Mouse (Mus musculus) lung, adult 18-20 months (tissue): ENCODE measurements around the gene Esyt1.
A peak's percentile ranks its signal among the peaks of the same experiment; 100 is the strongest.
"Not testable (repeated sequence)": the region's sequence is repeated elsewhere in the genome, so short reads cannot be mapped to it uniquely, and the experiment has no call there.

Experiments used
- DNase-seq, 2 experiments: peaks; one replicate each; pipeline ENCODE4 v3.0.0; 2022; ENCODE audit warnings: mixed read lengths in 2 of 2

The Esyt1 gene

GRCm38 (mm10) chr10:128525671-128526308 lies at the start of gene Esyt1:
Esyt1 (minus strand) TSS chr10:128525871.
- DNase-seq: peak; percentile 99

DNA sequence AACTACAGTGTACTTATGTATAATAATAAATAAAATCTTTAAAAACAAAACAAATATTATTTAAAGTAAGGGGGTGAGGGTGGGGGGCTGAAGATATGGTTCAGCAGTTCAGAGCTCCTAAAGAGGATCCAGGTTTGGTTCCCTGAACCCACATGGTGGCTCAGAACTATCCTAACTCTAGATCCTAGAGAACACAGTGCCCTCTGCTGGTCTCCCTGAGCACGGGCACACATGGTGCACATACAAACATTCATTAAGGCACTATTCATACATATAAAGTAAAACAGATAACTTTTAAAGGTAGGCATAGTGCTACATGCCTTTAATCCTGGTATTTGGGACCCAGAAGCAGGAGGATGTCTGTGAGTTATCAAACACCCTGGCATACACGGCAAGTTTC lies 49.4 kb upstream of the Esyt1 start:
- DNase-seq: no peak

DNA sequence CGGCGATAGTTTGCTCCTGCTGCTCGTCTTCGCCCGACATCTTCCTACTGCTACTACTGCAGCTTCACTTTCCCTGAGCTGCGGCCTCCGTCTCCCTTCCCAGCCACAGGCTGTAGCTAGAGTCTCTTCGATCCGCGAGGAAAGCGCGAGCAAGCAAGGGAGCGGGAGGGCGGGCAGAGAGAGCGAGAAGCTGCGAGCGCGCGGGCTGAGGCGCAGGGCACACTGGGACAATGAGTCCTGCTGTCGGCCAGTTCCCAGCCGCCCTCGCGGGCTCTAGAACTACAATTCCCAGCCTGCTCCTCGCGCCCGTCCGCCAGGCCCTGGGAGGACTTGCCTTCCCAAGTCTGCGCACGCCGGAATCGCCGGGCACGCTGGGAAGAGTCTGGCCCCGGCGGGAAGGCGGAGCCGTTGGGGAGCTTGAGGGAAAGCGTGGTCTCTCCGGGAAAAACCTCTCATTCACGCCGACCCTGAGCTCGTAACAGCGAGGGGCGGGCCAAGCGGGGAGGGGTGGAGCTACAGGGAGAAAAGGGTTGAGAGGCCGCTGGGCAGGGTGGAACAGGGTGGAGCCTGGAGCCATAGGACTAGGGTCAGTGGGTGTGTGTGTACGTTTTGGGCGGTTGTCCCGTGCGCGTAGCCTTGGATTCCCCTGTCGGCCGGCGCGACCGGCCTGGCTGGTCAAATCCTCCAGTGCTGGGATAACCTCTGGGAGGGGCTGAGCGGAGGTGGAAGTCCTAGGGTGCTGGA lies 40.3 kb upstream of the Esyt1 start, which contains the start of gene Pa2g4:
Pa2g4 (minus strand) TSS at position 200 of the 744 bp plus-strand sequence.
- DNase-seq: peak; percentile 99 to 100

GRCm38 (mm10) chr10:128565206-128565787 lies 39.6 kb upstream of the Esyt1 start:
- DNase-seq: peak in 1 of 2 experiments; percentile 46

DNA sequence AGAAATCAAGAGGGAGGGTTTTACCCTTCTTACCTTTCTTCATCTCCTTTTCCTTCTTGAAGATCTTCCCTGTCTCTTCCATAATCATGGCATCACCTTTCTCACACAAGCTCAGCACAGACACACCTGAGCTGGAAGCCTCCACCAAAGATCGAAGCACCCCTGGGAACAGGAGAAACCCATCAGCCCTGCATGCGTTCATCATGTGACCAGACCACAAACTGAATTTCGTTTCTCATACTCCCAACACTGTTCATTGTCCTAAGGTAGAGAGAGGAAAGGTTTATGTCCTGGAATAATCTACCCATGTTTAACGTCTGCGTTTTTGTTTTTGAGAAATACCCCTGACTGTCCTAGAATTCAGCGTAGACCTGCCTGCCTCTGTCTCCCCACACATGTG lies 37.9 kb upstream of the Esyt1 start:
- DNase-seq: no peak

GRCm38 (mm10) chr10:128556963-128557362 lies 31.3 kb upstream of the Esyt1 start:
- no peak for DNase-seq

GRCm38 (mm10) chr10:128556286-128556685 lies 30.6 kb upstream of the Esyt1 start:
- no peak for DNase-seq

- DNase-seq: not testable (repeated sequence)
Measured at GRCm38 (mm10) chr10:128555567-128555966, 29.9 kb upstream of the Esyt1 start.

DNA sequence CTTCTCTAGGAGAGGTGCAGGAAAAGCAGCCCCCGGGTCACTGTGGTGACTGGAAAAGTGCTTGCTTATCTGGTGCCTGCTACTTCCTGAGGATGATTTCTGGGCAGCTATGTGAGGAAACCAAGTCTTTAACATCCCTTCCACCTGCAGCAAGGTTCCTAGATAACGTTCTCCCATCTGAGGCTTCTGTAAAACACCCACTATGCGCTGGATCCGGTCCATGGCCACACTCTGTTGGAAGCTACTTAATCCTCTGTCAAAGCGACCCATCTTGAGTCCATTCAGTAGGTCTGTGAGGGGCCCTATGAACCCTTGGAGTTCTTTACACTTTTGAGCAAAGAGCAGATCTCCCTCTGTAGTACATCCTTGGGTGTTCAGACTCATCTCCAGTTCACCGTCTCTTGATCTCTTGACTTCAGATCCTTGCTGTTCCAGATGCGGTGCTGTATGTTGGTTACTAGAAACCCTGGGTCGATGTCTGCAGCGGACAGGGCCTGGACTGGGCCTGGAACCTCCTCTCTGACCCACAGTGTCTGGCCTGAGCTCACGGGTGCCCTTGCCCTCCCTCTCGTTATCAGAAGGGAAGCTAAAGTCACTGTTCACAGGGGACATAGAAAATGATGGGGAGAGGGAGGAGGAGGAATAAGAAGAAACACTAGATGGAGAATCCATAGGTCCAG lies 24.6 kb upstream of the Esyt1 start:
- DNase-seq: not testable (repeated sequence)

- peak in 1 of 2 experiments; percentile 34 for DNase-seq
Measured at GRCm38 (mm10) chr10:128549682-128550057, 24.0 kb upstream of the Esyt1 start.

- peak; percentile 95 to 97 for DNase-seq
Measured at GRCm38 (mm10) chr10:128548947-128549681, 23.4 kb upstream of the Esyt1 start, which contains the start of gene Rpl41. Rpl41 (minus strand) TSS chr10:128549305.

DNA sequence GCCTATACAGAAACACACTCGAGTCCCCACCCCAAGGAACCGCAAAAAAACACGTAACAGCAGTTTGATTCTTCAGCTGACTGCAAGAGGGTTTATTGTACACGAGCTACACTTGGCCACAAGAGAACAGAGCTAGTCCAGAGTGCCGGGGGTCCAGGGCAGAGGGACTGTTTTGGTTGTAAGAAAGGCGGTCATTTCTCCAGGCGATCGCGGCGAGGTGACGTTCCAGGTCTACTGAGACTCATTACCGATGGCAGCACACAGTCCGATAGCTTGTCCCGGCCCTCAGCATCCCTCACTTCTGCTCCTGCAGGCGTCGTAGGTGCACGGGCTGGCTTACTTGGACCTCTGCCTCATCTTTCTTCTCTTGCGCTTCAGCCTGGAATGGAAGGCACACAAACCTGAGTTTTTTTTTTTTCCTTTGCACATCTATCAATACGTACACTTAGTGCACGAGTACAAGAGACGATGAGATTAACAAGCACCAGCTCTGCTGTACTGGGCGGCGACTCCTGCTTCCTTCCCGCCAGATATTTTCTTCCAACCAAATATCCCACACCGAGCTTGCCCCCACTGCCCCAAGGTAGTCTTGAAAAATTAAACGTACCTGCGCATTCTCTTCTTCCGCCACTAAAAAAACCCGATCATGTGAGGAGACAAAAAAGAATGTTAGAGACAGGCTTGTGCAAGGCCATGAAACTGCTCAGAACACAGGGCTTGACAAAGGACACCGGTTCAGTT lies 22.6 kb upstream of the Esyt1 start:
- peak in 1 of 2 experiments; percentile 18 for DNase-seq

DNA sequence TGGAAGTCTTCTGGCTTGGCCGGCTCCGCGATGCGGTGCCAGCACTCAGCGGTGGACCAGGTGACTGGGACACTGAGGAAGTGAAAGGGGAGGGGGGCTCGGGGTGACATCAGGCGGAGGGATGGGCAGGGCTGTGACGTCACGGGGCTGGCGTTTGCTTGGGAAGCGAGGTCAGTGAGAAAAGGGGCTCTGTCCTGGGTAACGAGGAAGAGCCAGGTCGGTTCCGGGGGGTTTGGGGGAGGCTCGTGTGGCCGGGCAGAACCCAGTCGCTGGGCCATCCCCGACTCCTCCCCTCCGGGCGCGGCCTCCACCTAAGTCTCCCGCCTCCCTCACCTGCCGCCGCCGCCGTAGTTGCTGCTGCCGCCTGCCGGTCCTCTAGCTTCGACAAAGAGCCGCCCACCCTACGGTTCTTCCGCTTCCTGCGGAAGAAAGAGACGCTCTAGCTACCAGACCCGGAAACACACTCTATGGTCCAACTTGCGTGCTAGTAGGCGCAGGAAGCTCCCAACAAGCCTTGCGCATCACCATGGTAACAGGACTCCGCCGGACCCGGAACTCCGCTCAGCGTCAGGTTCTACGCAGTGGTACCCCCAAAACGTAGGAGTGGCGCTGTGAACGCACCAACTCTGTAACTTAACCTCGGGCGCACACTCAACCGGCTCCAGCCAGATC lies 21.8 kb upstream of the Esyt1 start, which contains the start of gene Zc3h10:
Zc3h10 (minus strand) TSS at position 414 of the 672 bp plus-strand sequence.
- peak; percentile 97 to 98 for DNase-seq

GRCm38 (mm10) chr10:128546787-128547186 lies 21.1 kb upstream of the Esyt1 start:
- no peak for DNase-seq

DNA sequence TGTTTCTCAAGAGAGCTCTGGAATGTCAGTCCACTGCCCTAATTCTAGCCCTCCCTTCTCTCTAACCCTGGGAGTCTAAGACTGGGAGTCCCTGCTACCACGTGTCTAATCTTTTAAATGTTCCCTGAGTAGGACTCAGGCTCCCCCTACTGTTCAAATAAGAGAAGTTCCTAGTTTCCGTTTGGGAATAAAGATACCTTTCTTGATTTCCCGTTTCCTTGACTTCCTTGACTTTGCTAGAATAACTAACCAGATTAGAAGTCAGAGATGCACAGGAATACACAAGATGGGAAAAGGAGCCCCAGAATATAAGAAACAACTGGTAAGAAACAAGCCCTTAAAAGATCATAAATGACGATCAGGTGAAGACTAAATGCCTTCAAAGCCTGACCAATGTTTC lies 20.7 kb upstream of the Esyt1 start:
- peak in 1 of 2 experiments; percentile 44 for DNase-seq

DNA sequence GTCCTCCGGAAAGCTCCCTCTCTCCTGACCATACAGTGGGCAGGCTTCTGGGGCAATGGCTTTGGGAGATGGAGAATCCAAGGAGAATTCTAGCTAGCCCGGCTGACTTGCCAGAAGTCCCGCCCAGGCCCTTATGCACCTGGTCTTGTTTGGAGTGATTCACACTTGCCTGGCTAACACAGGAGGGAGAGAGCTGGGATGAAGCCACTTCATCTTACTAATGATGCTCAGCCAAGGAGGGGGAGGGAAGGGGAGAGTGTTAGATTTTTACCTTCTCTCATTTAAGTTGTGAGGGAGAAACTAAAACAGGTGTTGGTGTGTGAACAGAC lies 19.9 kb upstream of the Esyt1 start:
- DNase-seq: no peak

- DNase-seq: no peak
Measured at GRCm38 (mm10) chr10:128544674-128545569, 19.3 kb upstream of the Esyt1 start.

DNA sequence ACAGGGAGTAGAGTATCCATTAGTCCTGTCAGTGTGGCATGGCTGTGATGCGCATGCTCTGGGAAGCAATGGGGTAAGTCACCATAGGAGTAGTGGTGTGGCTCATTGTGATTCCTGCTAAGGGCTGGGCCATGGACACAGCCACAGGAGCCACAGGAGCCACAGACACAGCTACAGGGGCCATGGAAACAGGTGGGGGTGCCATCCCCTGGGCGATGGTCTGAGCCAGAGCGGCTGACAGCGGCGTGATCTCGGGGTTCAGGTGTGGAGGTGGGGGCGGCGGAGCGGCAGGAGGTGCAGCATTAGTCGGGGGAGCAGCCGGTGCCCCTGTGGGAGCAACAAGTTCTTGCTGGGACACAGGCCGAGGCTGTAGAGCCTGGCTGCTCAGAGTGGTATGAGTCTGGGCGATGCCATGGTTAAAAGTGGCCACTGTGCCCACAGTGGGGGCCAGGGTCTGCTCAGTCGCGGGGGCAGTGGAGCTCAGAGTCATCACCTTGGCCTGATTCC lies 18.5 kb upstream of the Esyt1 start:
- DNase-seq: no peak

GRCm38 (mm10) chr10:128543100-128543499 lies 17.4 kb upstream of the Esyt1 start:
- no peak for DNase-seq

DNA sequence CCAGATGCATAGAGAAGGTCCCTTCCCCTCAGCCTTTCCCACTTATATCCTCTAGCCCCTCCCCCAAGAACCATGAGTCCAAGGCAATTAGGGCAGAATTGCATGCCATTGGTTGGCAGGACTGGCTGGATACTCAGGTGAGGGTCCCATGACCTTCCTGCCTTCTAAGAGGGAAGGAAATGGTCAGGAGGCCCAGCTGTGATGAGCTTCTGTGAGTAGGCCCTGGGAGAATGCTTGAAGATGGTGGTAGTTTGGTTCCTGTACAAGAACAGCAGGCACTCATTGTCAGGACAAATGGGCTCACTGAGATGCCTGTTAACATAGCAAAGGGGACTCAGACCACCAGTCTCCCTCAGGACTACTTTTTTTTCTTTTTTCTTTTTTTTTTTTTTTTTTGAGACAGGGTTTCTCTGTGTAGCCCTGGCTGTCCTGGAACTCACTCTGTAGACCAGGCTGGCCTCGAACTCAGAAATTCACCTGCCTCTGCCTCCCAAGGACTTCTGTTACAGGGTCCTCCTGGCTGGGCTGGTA lies 12.7 kb upstream of the Esyt1 start:
- no peak for DNase-seq
